Mouse (Mus musculus): ENCODE measurements around the gene Car11. TPM values are rescaled to one million over a fixed set of nuclear protein-coding genes. Genes with fewer than 3 reads are reported as not detected.

Gene Car11
- polyA plus RNA-seq, 1 experiment from 2014 or later, result 14.9 TPM

- no peak overlapping the region for H3K4me2 ChIP-seq
- H3K36me3 ChIP-seq (ENCODE audit: poor library complexity, severe bottlenecking), result no peaks in the 10 kb centered on the region
- H3K9me3 ChIP-seq (replicated peaks), result no peaks in the 10 kb centered on the region
- H3K4me1 ChIP-seq, result 0 out of 2 replicates have a peak, but pooled peaks cover 5% of the 10 kb centered on the region
- no peaks in the 10 kb centered on the region for H3K27me3 ChIP-seq
- 73% methylated on average over 14 of the region's 14 CpGs for WGBS
- H3K9ac ChIP-seq, result no peak overlapping the region
- H3K27ac ChIP-seq, result no peak overlapping the region
- H3K4me3 ChIP-seq, result no peak overlapping the region
- no peak for ATAC-seq
Observed at GRCm38 (mm10) chr7:45679966-45680621, 19.5 kb upstream of the Car11 start.

- no peak for ATAC-seq
Observed at GRCm38 (mm10) chr7:45681046-45681736, 18.5 kb upstream of the Car11 start.

GRCm38 (mm10) chr7:45682144-45683126, 17.2 kb upstream of the Car11 start:
- peak overlapping the region; percentile 40 for H3K4me2 ChIP-seq
- 29% methylated on average over 14 of the region's 14 CpGs for WGBS
- no peak overlapping the region for H3K9ac ChIP-seq
- peak; percentile 91 for ATAC-seq
- 0 out of 2 replicates have a peak, but pooled peaks cover 5% of the 10 kb centered on the region for H3K4me1 ChIP-seq
- H3K4me3 ChIP-seq, result no peak overlapping the region
- no peaks in the 10 kb centered on the region for H3K9me3 ChIP-seq (replicated peaks)
- peak overlapping the region; percentile 26 for H3K27ac ChIP-seq
- no peaks in the 10 kb centered on the region for H3K27me3 ChIP-seq
- H3K36me3 ChIP-seq (ENCODE audit: poor library complexity, severe bottlenecking), result no peaks in the 10 kb centered on the region

More at GRCm38 (mm10) chr7:45681046-45681736, 18.5 kb upstream of the Car11 start:
- Histone ChIP-seq H3K27ac (no peak overlapping the region), H3K36me3 (ENCODE audit: poor library complexity, severe bottlenecking) (no peaks in the 10 kb centered on the region), H3K27me3 (no peaks in the 10 kb centered on the region), H3K4me3 (no peak overlapping the region), H3K9me3 (replicated peaks) (no peaks in the 10 kb centered on the region), H3K9ac (no peak overlapping the region; the same call in 1 of the 2 replicates), H3K4me2 (no peak overlapping the region), H3K4me1 (0 out of 2 replicates have a peak, but pooled peaks cover 5% of the 10 kb centered on the region)
- 86% methylated on average over 8 of the region's 8 CpGs for WGBS

GRCm38 (mm10) chr7:45683396-45684050, 16.1 kb upstream of the Car11 start, which contains the start of gene Ntn5:
Ntn5 (plus strand) TSS chr7:45684022.
- Histone ChIP-seq H3K36me3 (ENCODE audit: poor library complexity, severe bottlenecking) (no peaks in the 10 kb centered on the region), H3K4me1 (0 out of 2 replicates have a peak, but pooled peaks cover 5% of the 10 kb centered on the region), H3K4me3 (no peak within 1 kb of the TSS), H3K27me3 (no peaks in the 10 kb centered on the region), H3K9ac (peak within 1 kb of the TSS; percentile 30), H3K9me3 (replicated peaks) (no peaks in the 10 kb centered on the region), H3K27ac (no peak within 1 kb of the TSS), H3K4me2 (no peak within 1 kb of the TSS)
- ATAC-seq, result no peak
- 77% methylated on average over 7 of the region's 7 CpGs for WGBS

GRCm38 (mm10) chr7:45685811-45686210, 13.8 kb upstream of the Car11 start:
- Histone ChIP-seq H3K36me3 (ENCODE audit: poor library complexity, severe bottlenecking) (no peaks in the 10 kb centered on the region), H3K9ac (no peak overlapping the region), H3K4me1 (0 out of 2 replicates have a peak, but pooled peaks cover 5% of the 10 kb centered on the region), H3K27me3 (no peaks in the 10 kb centered on the region), H3K4me2 (no peak overlapping the region), H3K4me3 (no peak overlapping the region), H3K9me3 (replicated peaks) (no peaks in the 10 kb centered on the region), H3K27ac (no peak overlapping the region)
- WGBS, result 70% methylated on average over 10 of the region's 10 CpGs
- ATAC-seq, result no peak

- Histone ChIP-seq H3K27me3 (no peaks in the 10 kb centered on the region), H3K9me3 (replicated peaks) (no peaks in the 10 kb centered on the region), H3K4me2 (no peak overlapping the region), H3K4me3 (no peak overlapping the region), H3K27ac (no peak overlapping the region; the same call in 1 of the 2 replicates), H3K4me1 (0 out of 2 replicates have a peak, but pooled peaks cover 5% of the 10 kb centered on the region), H3K9ac (no peak overlapping the region), H3K36me3 (ENCODE audit: poor library complexity, severe bottlenecking) (no peaks in the 10 kb centered on the region)
- no peak for ATAC-seq
- WGBS, result 77% methylated on average over 3 of the region's 3 CpGs
Observed at GRCm38 (mm10) chr7:45686841-45687240, 12.8 kb upstream of the Car11 start.

- no peaks in the 10 kb centered on the region for H3K9me3 ChIP-seq (replicated peaks)
- ATAC-seq, result no peak
- H3K4me1 ChIP-seq, result no peaks in the 10 kb centered on the region
- 0 out of 2 replicates have a peak overlapping the region, but pooled peaks have one; percentile 13 for H3K9ac ChIP-seq
- no peak overlapping the region for H3K4me2 ChIP-seq
- H3K27me3 ChIP-seq, result no peaks in the 10 kb centered on the region
- H3K27ac ChIP-seq, result no peak overlapping the region
- 73% methylated on average over 6 of the region's 6 CpGs for WGBS
- H3K4me3 ChIP-seq, result no peak overlapping the region
- no peaks in the 10 kb centered on the region for H3K36me3 ChIP-seq (ENCODE audit: poor library complexity, severe bottlenecking)
Observed at GRCm38 (mm10) chr7:45689099-45689498, 10.5 kb upstream of the Car11 start.

GRCm38 (mm10) chr7:45689800-45690199, 9.8 kb upstream of the Car11 start:
- no peak overlapping the region for H3K4me3 ChIP-seq
- H3K9ac ChIP-seq, result no peak overlapping the region
- no peaks in the 10 kb centered on the region for H3K4me1 ChIP-seq
- no peaks in the 10 kb centered on the region for H3K9me3 ChIP-seq (replicated peaks)
- 78% methylated on average over 11 of the region's 11 CpGs for WGBS
- H3K27ac ChIP-seq, result no peak overlapping the region
- H3K27me3 ChIP-seq, result no peaks in the 10 kb centered on the region
- no peak for ATAC-seq
- H3K4me2 ChIP-seq, result no peak overlapping the region
- H3K36me3 ChIP-seq (ENCODE audit: poor library complexity, severe bottlenecking), result no peaks in the 10 kb centered on the region

GRCm38 (mm10) chr7:45692364-45692763, 7.3 kb upstream of the Car11 start:
- Histone ChIP-seq H3K4me3 (no peak overlapping the region), H3K36me3 (ENCODE audit: poor library complexity, severe bottlenecking) (no peaks in the 10 kb centered on the region), H3K9ac (no peak overlapping the region), H3K4me2 (no peak overlapping the region), H3K27ac (no peak overlapping the region), H3K27me3 (no peaks in the 10 kb centered on the region), H3K4me1 (no peaks in the 10 kb centered on the region), H3K9me3 (replicated peaks) (no peaks in the 10 kb centered on the region)
- WGBS, result 84% methylated on average over 2 of the region's 2 CpGs
- no peak for ATAC-seq

- Histone ChIP-seq H3K4me2 (no peak within 1 kb of the TSS), H3K27ac (no peak within 1 kb of the TSS), H3K36me3 (ENCODE audit: poor library complexity, severe bottlenecking) (no peaks in the 10 kb centered on the region), H3K4me1 (no peaks in the 10 kb centered on the region), H3K27me3 (peaks cover 12% of the 10 kb centered on the region), H3K9ac (no peak within 1 kb of the TSS), H3K9me3 (replicated peaks) (no peaks in the 10 kb centered on the region), H3K4me3 (no peak within 1 kb of the TSS)
- WGBS, result 94% methylated on average over 45 of the region's 50 CpGs
- no peak for ATAC-seq
Observed at GRCm38 (mm10) chr7:45693921-45694591, 5.6 kb upstream of the Car11 start, which contains the start of gene Sec1. Sec1 (minus strand) TSS chr7:45694402.

GRCm38 (mm10) chr7:45695098-45695497, 4.5 kb upstream of the Car11 start:
- H3K9me3 ChIP-seq (replicated peaks), result no peaks in the 10 kb centered on the region
- WGBS, result 40% methylated on average over 6 of the region's 6 CpGs
- H3K36me3 ChIP-seq (ENCODE audit: poor library complexity, severe bottlenecking), result no peaks in the 10 kb centered on the region
- H3K9ac ChIP-seq, result no peak overlapping the region
- H3K27me3 ChIP-seq, result peaks cover 22% of the 10 kb centered on the region
- no peak overlapping the region for H3K27ac ChIP-seq
- peaks cover 9% of the 10 kb centered on the region for H3K4me1 ChIP-seq
- ATAC-seq, result no peak
- no peak overlapping the region for H3K4me3 ChIP-seq
- no peak overlapping the region for H3K4me2 ChIP-seq
